Comparison of ENCODE assay signal across 8 mouse cellular contexts in genomic region chr7:144789601-144790556, GRCm38 (mm10). TPM values are rescaled to one million over a fixed set of nuclear protein-coding genes. Genes with fewer than 3 reads are reported as not detected.
DNase-seq lines count a peak whose midpoint lies in the region; ATAC-seq and TF ChIP-seq lines count a peak whose summit lies in the region.

No protein-coding gene starts in this region.

- no peak overlapping the region for H3K27ac ChIP-seq in cortical plate, adult 2 months (ENCODE audit: insufficient read depth, low read length)
- H3K27ac ChIP-seq in hindbrain, embryonic 14.5 days: no peak overlapping the region
- H3K27ac ChIP-seq in midbrain, embryonic 16.5 days (ENCODE audit: low read length): no peak overlapping the region

- no peaks in the 10 kb centered on the region for H3K4me1 ChIP-seq in cortical plate, adult 2 months (ENCODE audit: control insufficient read depth, insufficient read depth, low read length)
- H3K4me1 ChIP-seq in hindbrain, embryonic 14.5 days (replicated peaks; ENCODE audit: control insufficient read depth, insufficient read depth, low read length): no peaks in the 10 kb centered on the region
- no peaks in the 10 kb centered on the region for H3K4me1 ChIP-seq in midbrain, embryonic 16.5 days (ENCODE audit: control insufficient read depth, insufficient read depth, low read length)

- H3K9ac ChIP-seq in hindbrain, embryonic 14.5 days: no peak overlapping the region
- no peak overlapping the region for H3K9ac ChIP-seq in midbrain, embryonic 16.5 days (ENCODE audit: low read depth, low read length)

- H3K27me3 ChIP-seq in hindbrain, embryonic 14.5 days (ENCODE audit: control insufficient read depth, insufficient read depth, low read length): no peaks in the 10 kb centered on the region
- H3K27me3 ChIP-seq in midbrain, embryonic 16.5 days (ENCODE audit: control insufficient read depth, insufficient read depth, low read depth, low read length): no peaks in the 10 kb centered on the region

- H3K4me3 ChIP-seq in cortical plate, adult 2 months (ENCODE audit: insufficient read depth, low read length): peak overlapping the region; percentile 28
- H3K4me3 ChIP-seq in hindbrain, embryonic 14.5 days (replicated peaks; ENCODE audit: low read length): peak overlapping the region; percentile 25
- peak overlapping the region; percentile 27 for H3K4me3 ChIP-seq in midbrain, embryonic 16.5 days (ENCODE audit: low read depth, low read length)

- no peaks in the 10 kb centered on the region for H3K9me3 ChIP-seq in hindbrain, embryonic 14.5 days (ENCODE audit: control insufficient read depth, low read length)
- no peaks in the 10 kb centered on the region; the same call in 1 of the 2 replicates for H3K9me3 ChIP-seq in midbrain, embryonic 16.5 days (replicated peaks; ENCODE audit: control insufficient read depth, low read length, poor library complexity, severe bottlenecking)

- intact Hi-C loops in gastrocnemius, postnatal 14 days (cut with DNase I; ENCODE audit: low total_unique reads): no loop called here

- no peak for TF ChIP-seq CTCF in cortical plate, adult 2 months (IDR thresholded peaks at IDR 0.05; ENCODE audit: extremely low read depth, insufficient read depth, low read length)

- H3K4me2 ChIP-seq in hindbrain, embryonic 14.5 days (replicated peaks): peak overlapping the region; percentile 49
- peak overlapping the region; percentile 41 for H3K4me2 ChIP-seq in midbrain, embryonic 16.5 days (ENCODE audit: low read length)

- peak; percentile 36 to 60 for DNase-seq in kidney, postnatal 4 days
- DNase-seq in kidney, adult 11 months: no peak
- DNase-seq in hindbrain, embryonic 14.5 days (ENCODE audit: low spot score): peak; percentile 39
- no peak for DNase-seq in natural killer cell, adult 2 months (ENCODE audit: low spot score in 2 of 2)
- DNase-seq in left cerebral cortex, adult 9 months (ENCODE audit: low spot score in 2 of 2): no peak
- no peak for DNase-seq in gastrocnemius, postnatal 14 days

- H3K36me3 ChIP-seq in hindbrain, embryonic 14.5 days (replicated peaks; ENCODE audit: control insufficient read depth, insufficient read depth): no peaks in the 10 kb centered on the region
- H3K36me3 ChIP-seq in midbrain, embryonic 16.5 days (ENCODE audit: control insufficient read depth, insufficient read depth, low read length): no peaks in the 10 kb centered on the region

- ATAC-seq in hindbrain, embryonic 14.5 days (ENCODE audit: low FRiP score): no peak
- ATAC-seq in midbrain, embryonic 16.5 days: no peak

- 46% methylated on average over 36 of the region's 36 CpGs for WGBS in hindbrain, embryonic 14.5 days
- 49% methylated on average over 36 of the region's 36 CpGs for WGBS in midbrain, embryonic 16.5 days

- TF ChIP-seq POLR2A in cortical plate, adult 2 months (IDR thresholded peaks at IDR 0.05; ENCODE audit: extremely low read depth, insufficient read depth, low read length): no peak

RNA-seq across cellular contexts. Expression of gene Ano1, which starts 38.1 kb away (rescaled TPM):
- 3.0 and 3.2 TPM in 2 replicates for polyA plus RNA-seq in cortical plate, adult 2 months (2012; rRNA removed)
- 4.5 and 5.6 TPM in 2 replicates for polyA plus RNA-seq in hindbrain, embryonic 14.5 days (2014; fragmentation: Nextera tagmentation; extraction: Ambion mirVana)
- 9.8 and 11.2 TPM in 2 replicates for polyA plus RNA-seq in midbrain, embryonic 16.5 days (2015; fragmentation: Nextera tagmentation; extraction: Ambion mirVana)
- 10 to 100 TPM in 1 of 2 experiments, 1 to 10 TPM in 1; 8.5 to 10.1 TPM for total RNA-seq in gastrocnemius, postnatal 14 days (2021)

RNA-seq across cellular contexts. Expression of gene Fgf3, which starts 48.0 kb away (rescaled TPM):
- polyA plus RNA-seq in cortical plate, adult 2 months (2012; rRNA removed): 0.34 and 0.65 TPM in 2 replicates
- 4.8 and 9.7 TPM in 2 replicates for polyA plus RNA-seq in hindbrain, embryonic 14.5 days (2014; fragmentation: Nextera tagmentation; extraction: Ambion mirVana)
- polyA plus RNA-seq in midbrain, embryonic 16.5 days (2015; fragmentation: Nextera tagmentation; extraction: Ambion mirVana): 1.4 and 2.0 TPM in 2 replicates
- total RNA-seq in gastrocnemius, postnatal 14 days (2021): not detected

RNA-seq across cellular contexts. Expression of gene Fgf4, which starts 57.3 kb away (rescaled TPM):
- not detected in 2 replicates for polyA plus RNA-seq in cortical plate, adult 2 months (2012; rRNA removed)
- polyA plus RNA-seq in hindbrain, embryonic 14.5 days (2014; fragmentation: Nextera tagmentation; extraction: Ambion mirVana): not detected in 2 replicates
- not detected in 2 replicates for polyA plus RNA-seq in midbrain, embryonic 16.5 days (2015; fragmentation: Nextera tagmentation; extraction: Ambion mirVana)
- total RNA-seq in gastrocnemius, postnatal 14 days (2021): under 1 TPM in 1 of 2 experiments, not detected in 1; 0.21 TPM

Comparison
In these comparisons a context has a peak if more than half of its experiments do, and no peak if none do; other contexts are left out.
1. DNase-seq: peak in kidney, postnatal 4 days (2 of 2) and hindbrain, embryonic 14.5 days (single experiment); none in kidney, adult 11 months (single experiment), natural killer cell, adult 2 months (0 of 2), left cerebral cortex, adult 9 months (0 of 2) and gastrocnemius, postnatal 14 days (single experiment).
2. Peak in every context shown above with its lines, with median percentiles within 50 percentile points of each other: H3K4me3 ChIP-seq.